Mouse (Mus musculus): ENCODE results near the gene Fbxw5.

GRCm38 (mm10) chr2:25477967-25478675 lies 22.4 kb upstream of the Fbxw5 start:
- TF ChIP-seq CHD1 (IDR thresholded peaks at IDR 0.05; ENCODE audit: low read depth, low read length) (no peak), BHLHE40 (IDR thresholded peaks at IDR 0.05; ENCODE audit: low read depth, low read length) (no peak), JUND (conservative IDR thresholded peaks at IDR 0.05; ENCODE audit: low read depth, low read length) (no peak), MAX (IDR thresholded peaks at IDR 0.05; ENCODE audit: low read length) (no peak), POLR2A (IDR thresholded peaks at IDR 0.05; ENCODE audit: low read depth, low read length) (no peak), ZNF384 (IDR thresholded peaks at IDR 0.05; ENCODE audit: low read depth, low read length) (no peak), EP300 (IDR thresholded peaks at IDR 0.05; ENCODE audit: low read length) (no peak)

Data from CH12.LX (cell line).